Mouse (Mus musculus) heart, embryonic 16.5 days (tissue): ENCODE measurements around the gene Cct8l1. TPM values are rescaled to one million over a fixed set of nuclear protein-coding genes. Genes with fewer than 3 reads are reported as not detected.

Experiments
- ATAC-seq: fragments of 200-750 bp; cut with Nextera tagmentation; replicated peaks from 2 replicates; pipeline ENCODE4 v1.8.0; 2017; ENCODE audit warnings: moderate number of reproducible peaks; ENCODE audit not compliant: insufficient read depth, low FRiP score; ENCODE audit errors: extremely low read depth
- H3K27ac ChIP-seq: fragments of 300-500 bp; sonication (generic); 2 replicates; pipeline ENCODE4 v1.5.1; 2014; ENCODE audit warnings: mild to moderate bottlenecking, low read length, control low read depth, moderate library complexity
- H3K27me3 ChIP-seq: fragments of 300-500 bp; sonication (generic); 2 replicates; pipeline ENCODE4 v1.6.1; 2014; ENCODE audit warnings: low read length, mixed read lengths; ENCODE audit not compliant: control insufficient read depth, insufficient read depth
- H3K36me3 ChIP-seq: fragments of 300-500 bp; sonication (generic); 2 replicates; pipeline ENCODE4 v1.6.1; 2014; ENCODE audit not compliant: control insufficient read depth, insufficient read depth
- H3K4me1 ChIP-seq: fragments of 300-500 bp; sonication (generic); 2 replicates; pipeline ENCODE4 v1.6.1; 2014; ENCODE audit warnings: low read length, mixed read lengths; ENCODE audit not compliant: control insufficient read depth, insufficient read depth
- H3K4me2 ChIP-seq: fragments of 300-500 bp; sonication (generic); 2 replicates; pipeline ENCODE4 v1.6.1; 2014; ENCODE audit warnings: low read depth, mild to moderate bottlenecking, control low read depth, low read length
- H3K4me3 ChIP-seq: fragments of 300-500 bp; sonication (generic); 2 replicates; pipeline ENCODE4 v1.5.1; 2014; ENCODE audit warnings: mild to moderate bottlenecking, control low read depth, low read length
- H3K9ac ChIP-seq: fragments of 300-500 bp; sonication (generic); 2 replicates; pipeline ENCODE4 v1.6.1; 2014; ENCODE audit warnings: low read length, control low read depth
- H3K9me3 ChIP-seq: fragments of 300-500 bp; sonication (generic); replicated peaks from 2 replicates; pipeline ENCODE4 v1.6.1; 2016; ENCODE audit warnings: low read length; ENCODE audit not compliant: control insufficient read depth
- WGBS: fragments of 180-500 bp; shearing (Covaris S2); extraction: QIAGEN DNeasy Blood & Tissue Kit; methylation state at CpG from one replicate; pipeline ENCODE4 v1.1.7; 2014; 5-methylcytosine and 5-hydroxymethylcytosine counted together
- polyA plus RNA-seq: library from polyadenylated mRNA; unstranded; fragments of >200 nt; fragmentation: Nextera tagmentation; extraction: Ambion mirVana; gene quantifications from 2 replicates; pipeline ENCODE4 v1.2.1, GENCODE M21; 2015

Cct8l1 gene
- 0.16 TPM in 1 of 2 replicates, not detected in the other for polyA plus RNA-seq

GRCm38 (mm10) chr5:25515767-25516166 lies at the start of gene Cct8l1:
Gene Cct8l1 (plus strand): TSS chr5:25516067.
- no peak for ATAC-seq
- H3K36me3 ChIP-seq, result no peaks in the 10 kb centered on the region
- no peaks in the 10 kb centered on the region for H3K27me3 ChIP-seq
- no peak within 1 kb of the TSS for H3K4me3 ChIP-seq
- H3K9ac ChIP-seq, result no peak within 1 kb of the TSS
- WGBS, result 88% methylated on average over 5 of the region's 5 CpGs
- no peaks in the 10 kb centered on the region for H3K4me1 ChIP-seq
- H3K9me3 ChIP-seq, result no peaks in the 10 kb centered on the region
- H3K4me2 ChIP-seq, result no peak within 1 kb of the TSS
- no peak within 1 kb of the TSS for H3K27ac ChIP-seq

- H3K4me1 ChIP-seq, result peaks cover 2% of the 10 kb centered on the region; the same call in 1 of the 2 replicates
- no peaks in the 10 kb centered on the region for H3K36me3 ChIP-seq
- H3K4me2 ChIP-seq, result peak overlapping the region; percentile 62
- no peaks in the 10 kb centered on the region for H3K27me3 ChIP-seq
- H3K27ac ChIP-seq, result peak overlapping the region; percentile 35; the same call in 1 of the 2 replicates
- no peaks in the 10 kb centered on the region for H3K9me3 ChIP-seq
- no peak; the same call in 1 of the 2 replicates for ATAC-seq
- 8% methylated on average over 6 of the region's 6 CpGs for WGBS
- peak overlapping the region; percentile 55 for H3K4me3 ChIP-seq
- H3K9ac ChIP-seq, result peak overlapping the region; percentile 43
These were observed 43.8 kb upstream of the Cct8l1 start for GRCm38 (mm10) chr5:25472070-25472469.

GRCm38 (mm10) chr5:25475789-25476188 lies 40.1 kb upstream of the Cct8l1 start:
- ATAC-seq, result no peak
- 67% methylated on average over 2 of the region's 2 CpGs for WGBS

GRCm38 (mm10) chr5:25478863-25479262 lies 37.0 kb upstream of the Cct8l1 start:
- no peaks in the 10 kb centered on the region for H3K27me3 ChIP-seq
- H3K4me3 ChIP-seq, result no peak overlapping the region
- no peaks in the 10 kb centered on the region for H3K4me1 ChIP-seq
- no peak overlapping the region for H3K9ac ChIP-seq
- H3K9me3 ChIP-seq, result no peaks in the 10 kb centered on the region
- H3K36me3 ChIP-seq, result no peaks in the 10 kb centered on the region
- no peak overlapping the region for H3K4me2 ChIP-seq
- H3K27ac ChIP-seq, result no peak overlapping the region
- ATAC-seq, result no peak

More at GRCm38 (mm10) chr5:25475789-25476188, 40.1 kb upstream of the Cct8l1 start:
- Histone ChIP-seq H3K27me3 (no peaks in the 10 kb centered on the region), H3K4me3 (no peak overlapping the region), H3K9ac (no peak overlapping the region), H3K9me3 (no peaks in the 10 kb centered on the region), H3K36me3 (no peaks in the 10 kb centered on the region), H3K4me2 (no peak overlapping the region), H3K4me1 (peaks cover 2% of the 10 kb centered on the region; the same call in 1 of the 2 replicates), H3K27ac (no peak overlapping the region)

- no peaks in the 10 kb centered on the region for H3K36me3 ChIP-seq
- H3K4me2 ChIP-seq, result peak overlapping the region; percentile 77
- no peaks in the 10 kb centered on the region for H3K9me3 ChIP-seq
- H3K4me1 ChIP-seq, result peaks cover 9% of the 10 kb centered on the region
- no peak for ATAC-seq
- no peak overlapping the region for H3K27ac ChIP-seq
- H3K4me3 ChIP-seq, result peak overlapping the region; percentile 98
- H3K27me3 ChIP-seq, result no peaks in the 10 kb centered on the region
- WGBS, result 48% methylated on average over 2 of the region's 2 CpGs
- no peak overlapping the region; the same call in 1 of the 2 replicates for H3K9ac ChIP-seq
These were observed 19.2 kb upstream of the Cct8l1 start for GRCm38 (mm10) chr5:25496652-25497051.

- H3K36me3 ChIP-seq, result no peaks in the 10 kb centered on the region
These were observed 18.5 kb upstream of the Cct8l1 start for GRCm38 (mm10) chr5:25497369-25497719.

GRCm38 (mm10) chr5:25497720-25498345 lies 18.0 kb upstream of the Cct8l1 start:
- H3K4me2 ChIP-seq, result peak overlapping the region; percentile 77
- WGBS, result under 1% methylated on average over 77 of the region's 78 CpGs
- peak; percentile 29 for ATAC-seq
- H3K36me3 ChIP-seq, result no peaks in the 10 kb centered on the region
- peak overlapping the region; percentile 100 for H3K27ac ChIP-seq
- peak overlapping the region; percentile 98 for H3K4me3 ChIP-seq
- H3K27me3 ChIP-seq, result no peaks in the 10 kb centered on the region
- H3K4me1 ChIP-seq, result peaks cover 9% of the 10 kb centered on the region
- H3K9ac ChIP-seq, result peak overlapping the region; percentile 98
- no peaks in the 10 kb centered on the region for H3K9me3 ChIP-seq

More at GRCm38 (mm10) chr5:25497369-25497719, 18.5 kb upstream of the Cct8l1 start:
- H3K27ac ChIP-seq, result peak overlapping the region; percentile 100
- no peaks in the 10 kb centered on the region for H3K9me3 ChIP-seq
- H3K27me3 ChIP-seq, result no peaks in the 10 kb centered on the region
- ATAC-seq, result no peak
- H3K9ac ChIP-seq, result peak overlapping the region; percentile 98
- H3K4me2 ChIP-seq, result peak overlapping the region; percentile 77
- peak overlapping the region; percentile 98 for H3K4me3 ChIP-seq
- 1% methylated on average over 10 of the region's 10 CpGs for WGBS
- H3K4me1 ChIP-seq, result peaks cover 9% of the 10 kb centered on the region

- no peaks in the 10 kb centered on the region for H3K9me3 ChIP-seq
- no peaks in the 10 kb centered on the region for H3K36me3 ChIP-seq
- under 1% methylated on average over 46 of the region's 54 CpGs for WGBS
- H3K4me1 ChIP-seq, result peaks cover 9% of the 10 kb centered on the region
- peak within 1 kb of the TSS; percentile 85 for H3K4me2 ChIP-seq
- no peak for ATAC-seq
- H3K27me3 ChIP-seq, result no peaks in the 10 kb centered on the region
- H3K4me3 ChIP-seq, result peak within 1 kb of the TSS; percentile 98
- peak within 1 kb of the TSS; percentile 100 for H3K27ac ChIP-seq
- H3K9ac ChIP-seq, result peak within 1 kb of the TSS; percentile 98
These were observed 17.5 kb upstream of the Cct8l1 start, which contains the start of gene Kmt2c for GRCm38 (mm10) chr5:25498346-25498820. Gene Kmt2c (minus strand): TSS chr5:25498783.

- peaks cover 9% of the 10 kb centered on the region for H3K4me1 ChIP-seq
- no peaks in the 10 kb centered on the region for H3K36me3 ChIP-seq
- peak overlapping the region; percentile 100 for H3K27ac ChIP-seq
- peak overlapping the region; percentile 98 for H3K4me3 ChIP-seq
- H3K9ac ChIP-seq, result peak overlapping the region; percentile 98
- H3K4me2 ChIP-seq, result peak overlapping the region; percentile 79
- no peaks in the 10 kb centered on the region for H3K27me3 ChIP-seq
- under 1% methylated on average over 54 of the region's 87 CpGs for WGBS
- ATAC-seq, result peak; percentile 79
- H3K9me3 ChIP-seq, result no peaks in the 10 kb centered on the region
These were observed 16.9 kb upstream of the Cct8l1 start for GRCm38 (mm10) chr5:25498821-25499422.
